Mouse (Mus musculus) limb, embryonic 12.5 days (tissue): ENCODE measurements around the gene Terf2. TPM values are rescaled to one million over a fixed set of nuclear protein-coding genes. Genes with fewer than 3 reads are reported as not detected.
"Not testable (repeated sequence)": the region's sequence is repeated elsewhere in the genome, so short reads cannot be mapped to it uniquely, and the experiment has no call there.

ENCODE experiments used
- ATAC-seq: fragments of 200-750 bp; cut with Nextera tagmentation; 2 replicates; pipeline ENCODE4 v1.8.0; 2017; ENCODE audit warnings: low read depth, moderate TSS enrichment; ENCODE audit not compliant: insufficient number of reproducible peaks, insufficient read depth, low FRiP score, low TSS enrichment
- H3K27ac ChIP-seq: fragments of 300-500 bp; sonication (generic); 2 replicates; pipeline ENCODE4 v1.5.1; 2016; ENCODE audit warnings: mild to moderate bottlenecking, moderate library complexity
- H3K27me3 ChIP-seq: fragments of 300-500 bp; sonication (generic); 2 replicates; pipeline ENCODE4 v1.6.1; 2016; ENCODE audit warnings: mild to moderate bottlenecking, moderate library complexity
- H3K36me3 ChIP-seq: fragments of 300-500 bp; sonication (generic); 2 replicates; pipeline ENCODE4 v1.6.1; 2016; ENCODE audit warnings: mild to moderate bottlenecking, moderate library complexity
- H3K4me1 ChIP-seq: fragments of 300-500 bp; sonication (generic); replicated peaks from 2 replicates; pipeline ENCODE4 v1.6.1; 2016
- H3K4me2 ChIP-seq: fragments of 300-500 bp; sonication (generic); 2 replicates; pipeline ENCODE4 v1.6.1; 2016; ENCODE audit warnings: mild to moderate bottlenecking, moderate library complexity
- H3K4me3 ChIP-seq: fragments of 300-500 bp; sonication (generic); replicated peaks from 2 replicates; pipeline ENCODE4 v1.5.1; 2016; ENCODE audit warnings: mild to moderate bottlenecking
- H3K9ac ChIP-seq: fragments of 300-500 bp; sonication (generic); replicated peaks from 2 replicates; pipeline ENCODE4 v1.6.1; 2016; ENCODE audit warnings: mild to moderate bottlenecking, moderate library complexity
- H3K9me3 ChIP-seq: fragments of 300-500 bp; sonication (generic); 2 replicates; pipeline ENCODE4 v1.6.1; 2016; ENCODE audit warnings: mild to moderate bottlenecking, moderate library complexity
- WGBS: fragments of 180-500 bp; shearing (Covaris S2); methylation state at CpG from one replicate; pipeline ENCODE4 v1.1.7; 2016; 5-methylcytosine and 5-hydroxymethylcytosine counted together
- polyA plus RNA-seq: library from polyadenylated mRNA; unstranded; fragments of >200 nt; fragmentation: Nextera tagmentation; extraction: Ambion mirVana; gene quantifications from 2 replicates; pipeline ENCODE4 v1.2.1, GENCODE M21; 2016

The Terf2 gene
- polyA plus RNA-seq, 1 experiment from 2014 or later: 24.1 TPM

DNA sequence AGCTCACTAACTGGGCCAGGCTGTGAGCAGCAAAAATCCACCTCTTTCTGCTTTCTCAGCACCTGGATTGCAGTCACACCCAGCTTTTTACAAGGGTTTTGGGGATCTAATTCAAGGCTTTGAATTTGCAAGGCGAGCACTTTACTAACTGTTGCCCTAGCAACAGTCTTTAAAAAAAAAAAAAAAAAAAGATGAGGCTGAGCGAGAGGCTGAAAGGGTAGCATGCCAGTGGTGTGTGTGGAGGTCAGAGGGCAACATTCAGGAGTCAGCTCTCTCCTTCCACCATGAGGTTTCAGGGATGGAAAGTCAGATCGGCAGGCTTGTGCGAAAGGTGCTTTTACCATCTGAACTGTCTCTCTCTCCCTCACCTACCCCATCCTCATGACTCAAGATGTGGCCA is 16.9 kb upstream of the Terf2 start:
- Histone ChIP-seq H3K9me3 (no peaks in the 10 kb centered on the region), H3K9ac (no peak overlapping the region), H3K27me3 (no peaks in the 10 kb centered on the region), H3K4me3 (no peak overlapping the region), H3K27ac (0 out of 2 replicates have a peak overlapping the region, but pooled peaks have one; percentile 14), H3K36me3 (no peaks in the 10 kb centered on the region), H3K4me2 (no peak overlapping the region), H3K4me1 (peaks cover 21% of the 10 kb centered on the region)
- ATAC-seq: no peak
- 48% methylated on average over 4 of the region's 4 CpGs for WGBS

GRCm38 (mm10) chr8:107111340-107112105 is 15.2 kb upstream of the Terf2 start:
- H3K4me2 ChIP-seq: no peak overlapping the region
- 90% methylated on average over 10 of the region's 11 CpGs for WGBS
- no peaks in the 10 kb centered on the region for H3K9me3 ChIP-seq
- H3K4me3 ChIP-seq: no peak overlapping the region
- H3K9ac ChIP-seq: no peak overlapping the region
- H3K27ac ChIP-seq: no peak overlapping the region
- H3K4me1 ChIP-seq: peaks cover 21% of the 10 kb centered on the region
- no peak for ATAC-seq
- no peaks in the 10 kb centered on the region for H3K27me3 ChIP-seq
- no peaks in the 10 kb centered on the region for H3K36me3 ChIP-seq

- WGBS: 83% methylated on average over 9 of the region's 9 CpGs
- no peak overlapping the region for H3K27ac ChIP-seq
- ATAC-seq: no peak
Measured at GRCm38 (mm10) chr8:107110629-107111330, 14.4 kb upstream of the Terf2 start.

GRCm38 (mm10) chr8:107109816-107110435 is 13.6 kb upstream of the Terf2 start:
- Histone ChIP-seq H3K9ac (no peak overlapping the region), H3K4me1 (peaks cover 21% of the 10 kb centered on the region), H3K9me3 (no peaks in the 10 kb centered on the region), H3K4me3 (no peak overlapping the region), H3K27me3 (no peaks in the 10 kb centered on the region), H3K27ac (no peak overlapping the region), H3K4me2 (no peak overlapping the region), H3K36me3 (no peaks in the 10 kb centered on the region)
- 82% methylated on average over 5 of the region's 5 CpGs for WGBS
- ATAC-seq: no peak

More at GRCm38 (mm10) chr8:107110629-107111330, 14.4 kb upstream of the Terf2 start:
- H3K4me2 ChIP-seq: no peak overlapping the region
- no peaks in the 10 kb centered on the region for H3K9me3 ChIP-seq
- H3K36me3 ChIP-seq: no peaks in the 10 kb centered on the region
- H3K4me1 ChIP-seq: peaks cover 21% of the 10 kb centered on the region
- no peak overlapping the region for H3K9ac ChIP-seq
- no peaks in the 10 kb centered on the region for H3K27me3 ChIP-seq
- H3K4me3 ChIP-seq: no peak overlapping the region

DNA sequence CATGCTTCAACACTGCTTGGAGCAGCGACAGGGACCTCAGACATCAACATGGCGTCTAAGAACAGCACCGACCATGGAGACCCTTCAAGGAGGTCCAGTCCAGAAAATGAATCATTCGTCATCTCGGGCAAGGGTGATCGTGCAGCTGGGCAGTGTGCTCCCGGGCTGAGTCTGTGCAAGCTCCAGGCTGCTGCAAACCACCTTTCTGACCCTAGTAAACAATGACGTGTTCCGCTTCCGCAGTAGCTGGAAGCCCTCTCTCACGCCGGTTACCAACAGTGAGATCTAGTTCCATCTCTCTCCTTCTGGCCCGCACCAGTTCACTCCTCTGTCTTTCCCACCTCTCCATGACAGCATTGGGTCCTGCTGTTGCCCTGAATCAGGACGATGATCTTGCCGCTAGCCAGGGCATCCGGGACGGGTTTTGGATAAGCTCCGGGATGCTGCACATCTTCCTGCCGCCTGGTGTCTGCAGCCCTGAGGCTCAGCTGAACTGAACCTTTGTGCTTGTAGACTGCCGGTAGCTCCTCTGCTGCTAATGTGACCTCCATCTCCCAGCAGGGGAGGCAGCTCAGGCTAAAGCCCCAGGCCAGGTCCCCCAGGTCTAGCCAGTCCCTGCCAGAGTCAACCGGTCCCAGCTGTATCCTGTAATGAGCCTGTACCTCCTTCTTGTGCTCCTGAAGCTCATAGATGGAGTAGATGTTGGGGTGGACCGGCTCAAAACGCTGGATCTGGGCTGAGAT is 12.8 kb upstream of the Terf2 start:
- no peaks in the 10 kb centered on the region for H3K27me3 ChIP-seq
- WGBS: 72% methylated on average over 23 of the region's 23 CpGs
- H3K4me2 ChIP-seq: no peak overlapping the region
- H3K4me3 ChIP-seq: no peak overlapping the region
- H3K36me3 ChIP-seq: no peaks in the 10 kb centered on the region
- no peak overlapping the region for H3K27ac ChIP-seq
- H3K4me1 ChIP-seq: peaks cover 14% of the 10 kb centered on the region; the same call in 1 of the 2 replicates
- no peaks in the 10 kb centered on the region for H3K9me3 ChIP-seq
- no peak for ATAC-seq
- H3K9ac ChIP-seq: no peak overlapping the region

DNA sequence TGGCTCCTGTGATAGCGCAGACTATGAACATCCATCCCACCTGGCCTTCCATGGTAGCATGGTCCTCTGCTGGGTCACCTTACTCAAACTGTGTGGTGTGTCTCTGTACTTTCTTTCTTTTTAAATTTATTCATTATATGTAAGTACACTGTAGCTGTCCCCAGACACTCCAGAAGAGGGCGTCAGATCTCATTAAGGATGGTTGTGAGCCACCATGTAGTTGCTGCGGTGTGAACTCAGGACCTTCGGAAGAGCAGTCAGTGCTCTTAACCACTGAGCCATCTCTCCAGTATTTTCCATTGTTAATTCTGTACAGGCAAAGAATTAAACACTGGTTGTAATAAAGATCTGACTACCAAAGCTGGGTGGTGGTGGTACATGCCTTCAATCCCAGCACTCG is 11.7 kb upstream of the Terf2 start:
- not testable (repeated sequence) for H3K4me2 ChIP-seq, H3K4me1 ChIP-seq, H3K4me3 ChIP-seq, H3K36me3 ChIP-seq, H3K9ac ChIP-seq, H3K27me3 ChIP-seq, H3K27ac ChIP-seq, ATAC-seq, H3K9me3 ChIP-seq
- 95% methylated on average over 5 of the region's 5 CpGs for WGBS

GRCm38 (mm10) chr8:107104547-107104946 is 8.2 kb upstream of the Terf2 start:
- Histone ChIP-seq H3K9ac (no peak overlapping the region), H3K9me3 (no peaks in the 10 kb centered on the region), H3K27me3 (no peaks in the 10 kb centered on the region), H3K36me3 (no peaks in the 10 kb centered on the region), H3K27ac (no peak overlapping the region), H3K4me2 (no peak overlapping the region), H3K4me3 (no peak overlapping the region), H3K4me1 (no peaks in the 10 kb centered on the region; the same call in 1 of the 2 replicates)
- ATAC-seq: no peak
- WGBS: 8% methylated on average over 4 of the region's 4 CpGs

DNA sequence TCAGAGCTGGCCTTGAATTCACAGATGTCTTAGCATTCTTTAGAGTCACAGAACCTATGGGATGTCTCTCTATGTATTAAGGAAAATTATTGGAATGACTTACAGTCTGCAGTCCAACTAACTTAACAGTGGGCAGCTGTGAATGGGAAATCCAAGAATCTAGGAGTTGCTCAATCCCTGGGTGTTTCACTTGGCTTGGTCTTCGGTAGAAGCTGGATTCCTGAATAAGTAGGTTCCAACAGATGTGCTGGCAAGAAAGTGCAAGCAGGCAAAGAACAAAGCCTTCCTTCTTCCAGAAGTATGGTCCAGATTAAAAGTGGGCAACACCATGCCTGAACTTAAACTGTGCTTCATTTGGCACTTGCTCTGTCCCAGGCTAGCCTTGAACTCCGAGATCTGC is 4.3 kb upstream of the Terf2 start:
- Histone ChIP-seq H3K9ac (no peak overlapping the region), H3K27ac (no peak overlapping the region), H3K4me1 (no peaks in the 10 kb centered on the region), H3K27me3 (no peaks in the 10 kb centered on the region), H3K36me3 (no peaks in the 10 kb centered on the region), H3K4me3 (no peak overlapping the region), H3K9me3 (no peaks in the 10 kb centered on the region), H3K4me2 (no peak overlapping the region)
- no peak for ATAC-seq
- 94% methylated on average over 2 of the region's 2 CpGs for WGBS

DNA sequence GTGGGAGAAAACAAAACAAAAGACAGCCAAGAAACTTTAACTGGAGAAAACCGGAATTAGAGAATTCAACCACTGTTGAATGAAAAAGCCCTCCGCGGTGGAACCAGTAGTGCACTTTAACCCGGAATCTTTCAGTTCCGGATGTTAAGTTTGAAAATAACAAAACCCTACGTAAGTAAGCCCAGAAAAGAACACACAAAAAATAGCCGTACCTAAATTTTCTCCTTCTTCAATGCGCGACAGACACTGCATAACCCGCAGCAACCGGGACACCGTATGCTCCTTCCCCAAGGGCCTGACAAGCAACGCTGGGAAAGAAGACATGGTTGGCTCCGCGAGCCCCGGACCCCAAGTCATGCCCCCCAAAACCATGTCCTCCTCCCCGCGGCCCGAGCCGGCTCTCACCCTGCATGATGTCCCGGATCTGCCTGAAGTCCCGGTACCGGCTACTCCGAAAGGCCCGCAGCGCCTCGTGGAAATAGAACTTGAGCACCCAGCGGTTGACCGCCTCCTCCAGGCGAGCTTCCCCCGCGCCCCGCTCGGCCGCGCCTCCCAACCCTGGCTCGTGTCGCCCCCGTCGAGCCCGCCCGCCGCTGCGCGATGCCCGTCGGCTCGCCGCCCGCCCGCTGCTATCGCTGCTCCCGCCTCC is 506 bp downstream of the Terf2 start:
- no peaks in the 10 kb centered on the region for H3K27me3 ChIP-seq
- 1% methylated on average over 53 of the region's 53 CpGs for WGBS
- ATAC-seq: peak; percentile 79; the same call in 1 of the 2 replicates
- no peaks in the 10 kb centered on the region for H3K9me3 ChIP-seq
- peak overlapping the region; percentile 68 for H3K4me2 ChIP-seq
- peak overlapping the region; percentile 88 for H3K4me3 ChIP-seq
- H3K4me1 ChIP-seq: peaks cover 14% of the 10 kb centered on the region; the same call in 1 of the 2 replicates
- peak overlapping the region; percentile 92 for H3K27ac ChIP-seq
- H3K9ac ChIP-seq: peak overlapping the region; percentile 93
- peaks cover 37% of the 10 kb centered on the region for H3K36me3 ChIP-seq

GRCm38 (mm10) chr8:107090531-107090930 is 5.8 kb downstream of the Terf2 start:
- no peak for ATAC-seq
- Histone ChIP-seq H3K27me3 (no peaks in the 10 kb centered on the region), H3K4me2 (no peak overlapping the region)

More at GRCm38 (mm10) chr8:107090531-107090930, 5.8 kb downstream of the Terf2 start:
- Histone ChIP-seq H3K27ac (no peak overlapping the region), H3K9ac (no peak overlapping the region), H3K4me1 (peaks cover 14% of the 10 kb centered on the region; the same call in 1 of the 2 replicates), H3K4me3 (no peak overlapping the region), H3K36me3 (peaks cover 85% of the 10 kb centered on the region), H3K9me3 (peaks cover 11% of the 10 kb centered on the region)
- WGBS: 96% methylated on average over 7 of the region's 7 CpGs
